Mouse (Mus musculus): ENCODE data around the gene Ermap.

Ermap gene

DNA sequence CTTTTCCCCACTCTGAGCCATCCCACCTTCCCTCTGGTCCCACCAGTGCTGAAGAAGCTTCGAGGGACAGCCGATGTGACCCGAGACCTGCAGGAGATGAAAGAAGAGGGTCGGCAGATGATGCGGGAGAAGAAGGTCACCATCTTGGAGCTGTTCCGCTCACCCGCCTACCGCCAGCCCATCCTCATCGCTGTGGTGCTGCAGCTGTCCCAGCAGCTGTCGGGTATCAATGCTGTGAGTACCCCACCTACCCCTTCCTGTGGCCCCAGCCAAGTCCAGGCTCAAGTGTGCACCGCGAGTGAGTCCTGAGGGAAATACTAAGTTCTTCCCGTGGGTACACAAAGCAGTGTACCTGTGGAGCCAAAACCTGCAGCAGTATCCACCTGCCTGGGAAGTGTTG lies 56.5 kb downstream of the Ermap start:
- no peak for DNase-seq

- no peak for DNase-seq
These were observed 58.5 kb downstream of the Ermap start for GRCm38 (mm10) chr4:119131189-119131910.

GRCm38 (mm10) chr4:119129096-119129495 lies 60.7 kb downstream of the Ermap start:
- DNase-seq, result no peak

DNA sequence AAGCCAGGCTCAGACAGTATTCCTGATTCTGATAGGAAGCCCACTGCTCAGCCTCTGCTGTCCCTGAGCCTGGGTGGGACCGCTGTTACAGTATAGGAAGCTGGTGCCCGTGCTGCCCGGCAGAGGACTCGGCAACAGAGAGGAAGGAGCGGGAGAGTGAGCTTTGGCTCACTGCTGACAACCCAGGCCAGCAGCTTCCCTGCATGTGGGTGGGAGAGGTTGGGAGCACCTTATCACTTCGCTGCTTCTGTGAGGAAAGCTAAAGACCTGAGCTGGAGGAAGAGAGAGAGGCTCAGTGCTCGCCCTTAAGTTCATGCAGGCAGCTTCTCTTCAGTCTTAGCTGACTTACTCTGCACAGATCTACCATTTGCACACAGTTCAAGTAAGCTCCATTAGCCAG lies 61.3 kb downstream of the Ermap start:
- DNase-seq, result no peak

DNA sequence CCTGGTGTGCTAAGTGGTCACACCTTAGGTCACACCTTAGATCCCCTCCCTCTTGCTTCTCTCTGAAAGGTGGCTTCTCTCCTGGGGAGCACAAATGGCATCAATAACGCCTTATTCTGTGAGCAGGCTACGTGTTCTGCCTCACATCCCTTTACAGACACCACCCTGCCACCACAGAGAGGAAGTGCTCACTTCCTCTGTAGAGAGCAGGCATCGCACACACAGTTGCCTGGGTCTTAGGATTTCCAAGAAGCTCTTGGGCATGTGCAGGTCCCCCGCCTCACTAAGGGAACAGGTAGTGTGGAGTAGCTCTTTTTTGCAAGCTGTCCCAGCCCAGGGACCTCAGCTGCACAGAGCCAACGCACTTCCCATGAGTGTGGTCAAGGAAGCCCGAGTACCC lies 62.6 kb downstream of the Ermap start:
- DNase-seq, result no peak

DNA sequence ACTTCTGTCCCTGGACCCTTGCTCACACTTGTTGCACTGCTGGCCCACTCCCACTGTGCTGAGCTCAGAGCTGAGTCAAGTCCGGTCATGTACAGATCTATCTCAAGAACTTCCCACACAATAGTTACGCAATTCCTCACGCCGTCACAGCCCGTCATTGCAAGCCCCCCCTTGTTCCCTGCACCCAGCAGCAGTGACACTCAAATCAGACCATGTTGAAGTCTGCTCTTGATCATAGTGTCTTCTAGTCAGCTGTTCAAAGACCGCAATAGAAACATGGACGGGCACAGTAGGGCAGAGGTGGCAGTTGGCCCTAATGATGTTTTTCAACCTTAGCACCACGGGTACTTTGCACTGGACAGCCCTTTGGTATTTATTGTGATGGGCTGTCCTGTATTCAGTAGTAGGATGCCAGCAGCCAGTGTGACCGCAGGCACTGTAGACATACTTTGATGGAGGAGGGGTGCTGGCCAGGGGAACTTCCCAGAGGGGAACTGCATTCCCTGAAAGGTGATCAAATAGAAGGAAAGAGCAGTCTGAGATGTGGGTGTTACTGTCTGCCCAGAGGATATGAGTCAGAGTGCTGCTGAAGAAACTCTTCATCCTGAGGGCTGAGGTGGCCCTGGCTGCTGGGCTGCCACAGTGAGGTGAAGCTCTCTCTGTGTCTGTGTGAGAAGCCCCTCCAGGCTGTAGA lies 64.1 kb downstream of the Ermap start:
- no peak for DNase-seq

Data from kidney, adult 11 months (tissue).